Mouse (Mus musculus) midbrain, postnatal 0 days (tissue): ENCODE results near the gene Cdca4. TPM values are rescaled to one million over a fixed set of nuclear protein-coding genes. Genes with fewer than 3 reads are reported as not detected.

ENCODE experiments used
- ATAC-seq: fragments of 200-750 bp; cut with Nextera tagmentation; 2 replicates; pipeline ENCODE4 v1.8.0; 2017; ENCODE audit warnings: moderate number of reproducible peaks, mild to moderate bottlenecking, moderate TSS enrichment, moderate library complexity; ENCODE audit not compliant: low FRiP score
- DNase-seq: peaks from one replicate; pipeline ENCODE4 v3.0.0-alpha.2; 2015; ENCODE audit warnings: low spot score
- H3K27ac ChIP-seq: fragments of 300-500 bp; sonication (generic); 2 replicates; pipeline ENCODE4 v1.5.1; 2014; ENCODE audit warnings: low read depth, mild to moderate bottlenecking, low read length, mixed read lengths
- H3K27me3 ChIP-seq: fragments of 300-500 bp; sonication (generic); 2 replicates; pipeline ENCODE4 v1.6.1; 2014; ENCODE audit warnings: low read length, control low read depth, mixed read lengths; ENCODE audit not compliant: insufficient read depth
- H3K36me3 ChIP-seq: fragments of 300-500 bp; sonication (generic); 2 replicates; pipeline ENCODE4 v1.6.1; 2014; ENCODE audit warnings: low read length, control low read depth, mixed read lengths; ENCODE audit not compliant: insufficient read depth
- H3K4me1 ChIP-seq: fragments of 300-500 bp; sonication (generic); 2 replicates; pipeline ENCODE4 v1.6.1; 2014; ENCODE audit warnings: mild to moderate bottlenecking, control low read depth, antibody characterized with exemption, low read length, mixed read lengths; ENCODE audit not compliant: insufficient read depth
- H3K4me2 ChIP-seq: fragments of 300-500 bp; sonication (generic); 2 replicates; pipeline ENCODE4 v1.6.1; 2014; ENCODE audit warnings: low read depth, mild to moderate bottlenecking, low read length, mixed read lengths; ENCODE audit not compliant: poor library complexity, severe bottlenecking
- H3K4me3 ChIP-seq: fragments of 300-500 bp; sonication (generic); 2 replicates; pipeline ENCODE4 v1.5.1; 2014; ENCODE audit warnings: low read depth, mild to moderate bottlenecking, low read length, moderate library complexity
- H3K9ac ChIP-seq: fragments of 300-500 bp; sonication (generic); replicated peaks from 2 replicates; pipeline ENCODE4 v1.6.1; 2014; ENCODE audit warnings: mild to moderate bottlenecking, low read length, moderate library complexity, mixed read lengths; ENCODE audit not compliant: poor library complexity, severe bottlenecking
- H3K9me3 ChIP-seq: fragments of 300-500 bp; sonication (generic); 2 replicates; pipeline ENCODE4 v1.6.1; 2016; ENCODE audit warnings: low read length, control low read depth
- CTCF ChIP-seq: IDR thresholded peaks from 2 replicates; pipeline ENCODE4 v1.5.1; 2016; ENCODE audit warnings: antibody characterized with exemption, mild to moderate bottlenecking
- WGBS: fragments of 180-500 bp; shearing (Covaris S2); extraction: QIAGEN DNeasy Blood & Tissue Kit; methylation state at CpG from one replicate; pipeline ENCODE4 v1.1.7; 2014; 5-methylcytosine and 5-hydroxymethylcytosine counted together
- polyA plus RNA-seq: library from polyadenylated mRNA; unstranded; fragments of >200 nt; fragmentation: Nextera tagmentation; extraction: Ambion mirVana; gene quantifications from 2 replicates; pipeline ENCODE4 v1.2.1, GENCODE M21; 2015
- total RNA-seq: library from RNA; depleted of rRNA; stranded (reverse); fragments of >200 nt; gene quantifications from 2 replicates; pipeline ENCODE4 v1.2.3, GENCODE M21; 2014; rRNA removed

Gene Cdca4
- total and polyA plus RNA-seq, 2 experiments from 2014 or later = 19.8 to 22.0 TPM

DNA sequence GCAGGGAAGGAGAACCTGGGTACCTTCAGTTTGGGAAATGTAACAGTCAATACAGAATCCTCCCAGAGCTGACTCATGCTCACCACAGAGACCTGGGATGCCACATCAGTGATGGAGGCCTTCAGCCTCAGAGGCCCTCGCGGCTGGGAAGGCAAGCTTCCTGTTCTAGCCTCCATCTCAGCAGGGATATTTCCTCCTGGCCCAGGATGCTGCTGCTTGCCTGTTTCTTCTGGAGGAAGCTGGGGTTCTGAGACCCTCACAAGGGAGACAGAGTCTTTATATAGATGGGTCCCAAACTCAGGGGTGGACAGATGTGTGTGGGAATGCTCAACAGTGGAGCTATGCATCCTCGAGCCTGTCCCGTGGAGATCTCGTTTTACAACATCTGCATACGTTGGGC is 55.2 kb downstream of the Cdca4 start:
- 88% methylated on average over 6 of the region's 6 CpGs for WGBS
- no peak for ATAC-seq

DNA sequence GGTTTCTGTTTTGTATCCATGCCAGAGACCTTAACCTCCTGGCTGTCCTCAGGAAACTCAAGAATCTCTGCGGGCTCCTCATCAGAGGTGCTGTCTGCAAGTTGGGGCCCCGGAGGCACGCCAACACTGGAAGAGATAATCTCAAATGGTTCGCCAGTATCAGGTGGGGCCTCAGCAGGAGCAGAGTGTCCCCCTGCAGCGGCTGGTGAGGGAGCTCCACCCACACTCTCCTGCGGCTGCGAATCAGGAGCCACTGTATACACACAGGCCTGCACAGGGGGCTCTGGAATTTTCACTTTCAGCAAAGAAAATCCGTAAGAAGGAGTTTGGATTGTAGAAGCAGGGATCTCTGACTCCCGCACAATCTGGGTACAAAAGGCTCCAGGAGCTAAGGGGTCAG is 55.9 kb downstream of the Cdca4 start:
- WGBS = 47% methylated on average over 9 of the region's 9 CpGs

More for the DNA sequence above, 55.2 kb downstream of the Cdca4 start:
- Histone ChIP-seq H3K9ac (no peak overlapping the region), H3K4me1 (no peaks in the 10 kb centered on the region), H3K9me3 (no peaks in the 10 kb centered on the region), H3K27me3 (no peaks in the 10 kb centered on the region), H3K27ac (no peak overlapping the region), H3K4me2 (no peak overlapping the region), H3K36me3 (no peaks in the 10 kb centered on the region), H3K4me3 (no peak overlapping the region)
- no peak for DNase-seq
- no peak for TF ChIP-seq CTCF

DNA sequence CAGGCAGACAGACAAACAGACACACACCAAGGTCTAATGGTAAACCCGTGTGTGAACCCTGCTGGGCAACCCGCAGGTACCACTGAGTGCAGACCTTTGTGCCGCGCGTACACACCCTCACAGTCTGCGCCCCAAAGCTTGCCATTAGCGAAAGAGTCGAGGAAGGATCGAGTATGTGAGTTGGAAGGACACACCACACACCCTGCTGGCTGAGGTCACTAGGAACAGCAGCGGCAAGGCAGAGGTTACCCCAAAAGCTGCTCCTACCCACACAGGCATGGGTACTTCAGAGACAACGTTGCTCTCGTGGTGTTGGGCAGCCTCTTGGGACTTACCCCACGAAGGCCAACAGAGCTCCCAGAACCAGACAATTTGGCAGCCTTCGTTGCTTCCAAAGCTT is 56.9 kb downstream of the Cdca4 start:
- Histone ChIP-seq H3K4me1 (no peaks in the 10 kb centered on the region), H3K4me3 (no peak overlapping the region), H3K36me3 (no peaks in the 10 kb centered on the region), H3K9me3 (no peaks in the 10 kb centered on the region), H3K27me3 (no peaks in the 10 kb centered on the region), H3K27ac (no peak overlapping the region), H3K4me2 (no peak overlapping the region), H3K9ac (no peak overlapping the region)
- DNase-seq (no peak), ATAC-seq (no peak)
- no peak for TF ChIP-seq CTCF
- WGBS = 88% methylated on average over 14 of the region's 14 CpGs

More for the DNA sequence above, 55.9 kb downstream of the Cdca4 start:
- Histone ChIP-seq H3K9ac (no peak overlapping the region), H3K9me3 (no peaks in the 10 kb centered on the region), H3K27me3 (no peaks in the 10 kb centered on the region), H3K27ac (no peak overlapping the region), H3K4me1 (no peaks in the 10 kb centered on the region), H3K36me3 (no peaks in the 10 kb centered on the region), H3K4me3 (no peak overlapping the region), H3K4me2 (no peak overlapping the region)
- ATAC-seq = no peak
- DNase-seq = no peak
- TF ChIP-seq CTCF = no peak

DNA sequence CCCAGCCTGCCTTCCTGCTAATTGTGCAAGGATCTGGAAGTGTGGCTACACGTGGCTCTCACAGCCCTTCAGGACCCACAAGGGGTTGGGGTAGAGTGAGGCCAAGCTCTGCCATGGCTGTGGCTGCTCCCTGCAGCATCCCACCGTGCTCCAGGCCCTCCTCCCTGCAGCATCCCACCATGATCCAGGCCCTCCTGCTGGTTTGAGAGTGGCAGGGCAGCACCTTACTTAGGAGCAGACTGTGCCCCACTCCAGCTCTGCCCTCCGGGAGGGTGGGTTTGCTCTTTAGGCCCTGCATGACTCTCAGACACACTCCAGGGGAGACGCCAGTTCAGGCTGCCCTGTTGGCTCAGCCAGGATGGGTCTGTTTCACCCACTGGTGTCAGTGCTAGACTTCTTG is 58.8 kb downstream of the Cdca4 start:
- H3K27ac ChIP-seq = no peak overlapping the region
- no peaks in the 10 kb centered on the region for H3K27me3 ChIP-seq
- no peaks in the 10 kb centered on the region for H3K9me3 ChIP-seq
- H3K36me3 ChIP-seq = no peaks in the 10 kb centered on the region
- no peak for ATAC-seq
- no peaks in the 10 kb centered on the region for H3K4me1 ChIP-seq
- 68% methylated on average over 4 of the region's 4 CpGs for WGBS
- H3K4me3 ChIP-seq = no peak overlapping the region
- no peak for DNase-seq
- no peak overlapping the region for H3K9ac ChIP-seq
- no peak for TF ChIP-seq CTCF
- H3K4me2 ChIP-seq = no peak overlapping the region

Other genes starting within 250 kb of the Cdca4 start
- 3.6 and 3.7 TPM in 2 replicates for gene Inf2, start 240.6 kb downstream of the Cdca4 start, total RNA-seq
- gene Inf2, start 240.6 kb downstream of the Cdca4 start, polyA plus RNA-seq = 1.3 TPM in 2 replicates
- 2.0 and 4.1 TPM in 2 replicates for gene Adssl1, start 209.4 kb downstream of the Cdca4 start, total RNA-seq
- gene Adssl1, start 209.4 kb downstream of the Cdca4 start, polyA plus RNA-seq = 8.2 and 9.4 TPM in 2 replicates
- 24.0 and 25.4 TPM in 2 replicates for gene Siva1, start 184.7 kb downstream of the Cdca4 start, total RNA-seq
- 43.4 and 45.5 TPM in 2 replicates for gene Siva1, start 184.7 kb downstream of the Cdca4 start, polyA plus RNA-seq
- gene Akt1, start 154.5 kb downstream of the Cdca4 start, total RNA-seq = 201 and 208 TPM in 2 replicates
- gene Akt1, start 154.5 kb downstream of the Cdca4 start, polyA plus RNA-seq = 93.1 and 93.3 TPM in 2 replicates
- gene Zbtb42, start 150.6 kb downstream of the Cdca4 start, total RNA-seq = 0.94 and 1.5 TPM in 2 replicates
- 1.2 and 1.8 TPM in 2 replicates for gene Zbtb42, start 150.6 kb downstream of the Cdca4 start, polyA plus RNA-seq
- 125 and 140 TPM in 2 replicates for gene Cep170b, start 109.0 kb downstream of the Cdca4 start, total RNA-seq
- gene Cep170b, start 109.0 kb downstream of the Cdca4 start, polyA plus RNA-seq = 42.7 and 46.4 TPM in 2 replicates
- 12.2 and 12.6 TPM in 2 replicates for gene Pld4, start 68.8 kb downstream of the Cdca4 start, total RNA-seq
- 8.8 TPM in 2 replicates for gene Pld4, start 68.8 kb downstream of the Cdca4 start, polyA plus RNA-seq
- gene Ahnak2, start 26.8 kb downstream of the Cdca4 start, total RNA-seq = 5.1 and 6.1 TPM in 2 replicates
- 1.6 and 1.9 TPM in 2 replicates for gene Ahnak2, start 26.8 kb downstream of the Cdca4 start, polyA plus RNA-seq
- 13.6 and 23.1 TPM in 2 replicates for gene Clba1, start 20.5 kb downstream of the Cdca4 start, total RNA-seq
- 25.2 and 25.9 TPM in 2 replicates for gene Clba1, start 20.5 kb downstream of the Cdca4 start, polyA plus RNA-seq
- 0.16 TPM in 1 of 2 replicates, not detected in the other for gene Gpr132, start 38.8 kb upstream of the Cdca4 start, total RNA-seq
- gene Gpr132, start 38.8 kb upstream of the Cdca4 start, polyA plus RNA-seq = 0.06 TPM in 2 replicates
- gene Jag2, start 100.4 kb upstream of the Cdca4 start, total RNA-seq = 88.4 and 94.6 TPM in 2 replicates
- 9.4 and 12.1 TPM in 2 replicates for gene Jag2, start 100.4 kb upstream of the Cdca4 start, polyA plus RNA-seq
- 23.6 and 25.8 TPM in 2 replicates for gene Nudt14, start 112.7 kb upstream of the Cdca4 start, total RNA-seq
- gene Nudt14, start 112.7 kb upstream of the Cdca4 start, polyA plus RNA-seq = 41.8 and 48.0 TPM in 2 replicates
- 79.0 and 81.6 TPM in 2 replicates for gene Btbd6, start 147.1 kb upstream of the Cdca4 start, total RNA-seq
- 58.4 and 61.9 TPM in 2 replicates for gene Btbd6, start 147.1 kb upstream of the Cdca4 start, polyA plus RNA-seq
- gene Brf1, start 171.3 kb upstream of the Cdca4 start, total RNA-seq = 42.1 and 51.3 TPM in 2 replicates
- 34.9 and 39.0 TPM in 2 replicates for gene Brf1, start 171.3 kb upstream of the Cdca4 start, polyA plus RNA-seq
- gene Pacs2, start 185.1 kb upstream of the Cdca4 start, total RNA-seq = 133 and 162 TPM in 2 replicates
- gene Pacs2, start 185.1 kb upstream of the Cdca4 start, polyA plus RNA-seq = 22.4 and 25.8 TPM in 2 replicates
- 0.85 and 2.2 TPM in 2 replicates for gene Tex22, start 245.1 kb upstream of the Cdca4 start, total RNA-seq
- 0.15 TPM in 1 of 2 replicates, not detected in the other for gene Tex22, start 245.1 kb upstream of the Cdca4 start, polyA plus RNA-seq